Mouse (Mus musculus) left cerebral cortex, adult 8-10 months (tissue): ENCODE data around the gene A830005F24Rik. TPM values are rescaled to one million over a fixed set of nuclear protein-coding genes. Genes with fewer than 3 reads are reported as not detected.
A peak's percentile ranks its signal among the peaks of the same experiment; 100 is the strongest.
"Not testable (repeated sequence)": the region's sequence is repeated elsewhere in the genome, so short reads cannot be mapped to it uniquely, and the experiment has no call there.

Experiments
- DNase-seq, 2 experiments: peaks; one replicate each; pipeline ENCODE4 v3.0.0; 2022; ENCODE audit warnings: low spot score in 2 of 2
- total RNA-seq, 4 experiments: library from RNA; stranded (reverse); gene quantifications; 2 replicates each; pipeline ENCODE4 v1.2.4; 2022

A830005F24Rik gene
- 1 to 10 TPM; 1.6 to 2.5 (median 1.9) TPM for total RNA-seq

GRCm38 (mm10) chr13:48513003-48513929 is at the start of gene A830005F24Rik, which contains the start of gene Zfp169:
Gene A830005F24Rik (plus strand): TSS chr13:48513570.
Gene Zfp169 (minus strand): TSS chr13:48513451.
- DNase-seq: peak; percentile 68 to 91

DNA sequence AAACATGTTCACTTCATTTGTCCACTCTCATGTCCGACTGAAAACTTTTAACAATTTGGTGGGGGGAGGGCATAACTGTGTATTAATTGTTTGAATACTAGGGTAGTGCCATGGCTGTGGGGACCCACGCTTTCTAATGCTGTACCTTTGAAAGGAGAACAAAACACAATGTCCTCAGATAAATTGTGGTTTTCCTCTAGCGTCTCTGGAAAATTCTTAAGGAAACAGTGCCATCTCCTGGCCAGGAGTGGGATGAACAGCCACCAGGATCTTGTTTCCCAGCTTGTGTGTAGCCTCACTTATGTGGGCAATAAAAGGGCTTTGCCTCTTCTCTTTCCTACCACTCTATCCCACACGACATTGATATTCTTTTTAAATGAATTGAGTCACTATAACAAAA is 49.2 kb upstream of the A830005F24Rik start:
- peak; percentile 21 to 77 for DNase-seq

- no peak for DNase-seq
These were observed 47.2 kb upstream of the A830005F24Rik start for GRCm38 (mm10) chr13:48466186-48466585.

GRCm38 (mm10) chr13:48468656-48469180 is 44.7 kb upstream of the A830005F24Rik start:
- no peak for DNase-seq

DNA sequence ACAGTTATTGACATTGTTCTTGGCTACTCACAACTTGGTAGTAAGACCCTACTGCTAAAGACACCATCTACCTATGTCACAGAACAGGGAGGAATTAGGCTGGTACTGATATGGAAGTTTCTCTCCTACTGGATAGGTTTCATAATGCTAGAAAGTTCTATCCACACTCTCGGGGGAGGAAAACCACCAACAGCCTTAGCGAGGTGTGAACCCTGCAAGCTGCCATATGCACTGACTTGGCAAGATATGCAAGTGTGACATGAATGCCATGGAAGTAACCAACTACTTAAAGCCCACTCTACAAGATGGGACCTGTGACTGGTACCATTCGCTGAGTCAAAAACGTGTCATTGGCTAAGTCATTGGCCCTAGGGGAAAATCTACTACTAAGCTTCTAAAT is 29.8 kb upstream of the A830005F24Rik start:
- DNase-seq: no peak

- no peak for DNase-seq
These were observed 22.8 kb upstream of the A830005F24Rik start for GRCm38 (mm10) chr13:48490396-48491182.

DNA sequence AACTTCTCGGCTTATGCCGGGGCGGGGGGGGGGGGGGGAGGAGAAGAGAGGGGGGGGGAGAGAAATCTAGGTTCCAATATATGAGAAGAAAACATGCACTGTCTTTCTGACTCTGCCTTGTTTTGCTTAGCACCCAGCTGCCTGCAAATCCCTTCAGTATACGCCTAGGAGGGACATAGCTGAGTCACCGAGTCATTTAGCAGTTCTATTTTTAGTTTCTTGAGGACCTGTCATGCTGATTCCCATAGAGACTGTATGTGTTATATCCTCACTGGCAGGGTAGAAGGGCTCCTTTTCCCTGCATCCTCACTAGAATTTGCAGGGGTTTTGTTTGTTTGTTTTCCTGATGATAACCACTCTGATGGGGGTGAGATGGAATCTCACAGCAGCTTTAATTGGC is 20.2 kb upstream of the A830005F24Rik start:
- no peak for DNase-seq

- peak; percentile 61 to 81 for DNase-seq
These were observed 15.6 kb upstream of the A830005F24Rik start for GRCm38 (mm10) chr13:48497693-48498221.

- DNase-seq: no peak
These were observed 14.7 kb upstream of the A830005F24Rik start for GRCm38 (mm10) chr13:48498676-48499075.

DNA sequence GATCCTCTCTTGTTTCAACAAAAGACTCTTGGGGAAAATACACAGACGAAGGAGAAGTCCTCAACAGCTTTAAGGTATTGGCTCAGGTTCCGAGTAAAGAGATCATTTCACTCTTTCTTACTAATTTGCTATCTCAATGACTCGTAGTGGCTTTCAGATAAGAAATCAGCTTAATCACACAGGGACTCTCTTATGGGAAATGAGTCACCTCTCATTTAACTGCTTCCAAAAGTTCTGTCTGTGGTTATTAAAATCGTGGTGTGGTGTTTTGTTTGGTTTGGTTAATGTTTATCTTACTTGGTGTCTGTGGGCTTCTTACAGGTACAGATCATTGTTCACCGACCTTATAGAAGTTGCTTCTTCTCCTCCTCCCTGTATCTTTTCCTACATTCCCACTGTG is 10.9 kb upstream of the A830005F24Rik start:
- no peak for DNase-seq

DNA sequence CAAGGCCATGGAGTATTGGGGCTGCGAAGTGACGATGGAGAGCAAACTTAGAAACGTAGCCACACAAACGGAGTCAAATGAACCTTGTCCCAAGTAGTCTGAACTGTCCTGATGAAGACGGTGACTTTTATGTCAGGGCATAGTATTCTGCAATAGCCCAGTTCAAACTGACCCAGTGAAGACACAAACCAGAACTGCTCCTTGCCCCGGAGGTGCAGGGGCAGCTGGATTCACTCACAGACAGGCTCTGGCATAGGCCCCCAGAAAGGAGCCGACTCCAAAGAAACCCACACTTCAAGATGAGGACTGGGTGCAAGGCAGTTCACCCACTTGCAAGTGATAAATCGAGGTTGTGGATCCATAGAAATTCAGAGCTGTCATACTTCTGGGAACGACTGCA is 4.7 kb upstream of the A830005F24Rik start:
- DNase-seq: no peak

GRCm38 (mm10) chr13:48515861-48516260 is 2.5 kb downstream of the A830005F24Rik start:
- no peak for DNase-seq

DNA sequence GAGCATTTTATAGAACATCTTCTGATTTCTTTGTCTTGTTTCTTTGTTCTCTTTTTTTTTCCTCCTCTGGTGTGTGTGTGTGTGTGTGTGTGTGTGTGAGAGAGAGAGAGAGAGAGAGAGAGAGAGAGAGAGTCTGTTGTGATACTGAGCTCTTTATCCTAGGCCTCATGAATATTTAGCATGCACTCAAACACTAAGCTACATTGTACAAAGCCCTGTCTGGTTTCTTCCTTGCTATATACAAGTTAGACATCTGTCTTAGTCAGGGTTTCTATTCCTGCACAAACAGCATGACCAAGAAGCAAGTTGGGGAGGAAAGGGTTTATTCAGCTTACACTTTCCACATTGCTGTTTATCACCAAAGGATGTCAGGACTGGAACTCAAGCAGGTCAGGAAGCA is 5.8 kb downstream of the A830005F24Rik start:
- not testable (repeated sequence) for DNase-seq

GRCm38 (mm10) chr13:48525745-48526144 is 12.4 kb downstream of the A830005F24Rik start:
- DNase-seq: no peak

DNA sequence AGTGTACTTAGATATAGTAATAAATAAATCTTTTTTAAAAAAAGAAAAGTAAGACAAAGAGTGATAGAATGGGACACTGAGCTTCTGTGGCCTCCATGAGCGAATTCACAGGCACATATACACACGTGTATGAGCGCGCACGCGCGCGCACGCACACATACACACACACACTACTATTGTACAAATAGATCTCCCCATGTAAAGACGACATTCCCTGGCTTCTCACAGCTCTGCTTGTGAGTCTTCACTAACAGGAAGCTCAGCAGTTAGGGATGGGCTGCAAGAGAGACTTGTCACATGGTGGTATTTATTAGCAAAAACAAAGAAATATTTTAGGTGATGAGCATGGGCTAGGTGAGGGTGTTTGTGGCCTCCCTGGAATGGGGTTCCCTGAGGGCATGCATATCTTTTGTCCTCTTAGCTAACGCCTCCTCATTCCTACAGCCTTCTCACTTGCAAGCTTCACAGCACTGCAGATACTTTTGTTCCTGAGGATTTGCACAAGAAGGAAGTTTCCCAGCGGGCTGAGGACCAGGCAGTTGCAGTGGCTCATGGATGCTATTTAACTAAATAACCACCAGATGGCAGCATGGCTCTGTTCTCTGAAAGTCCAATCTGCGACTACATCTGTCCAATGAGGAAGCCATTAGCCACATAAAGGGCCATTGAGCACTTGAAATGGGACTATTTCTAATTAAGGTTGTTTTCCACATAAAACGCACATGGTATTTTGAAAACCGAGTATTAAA is 14.9 kb downstream of the A830005F24Rik start:
- DNase-seq: peak in 1 of 2 experiments; percentile 44

DNA sequence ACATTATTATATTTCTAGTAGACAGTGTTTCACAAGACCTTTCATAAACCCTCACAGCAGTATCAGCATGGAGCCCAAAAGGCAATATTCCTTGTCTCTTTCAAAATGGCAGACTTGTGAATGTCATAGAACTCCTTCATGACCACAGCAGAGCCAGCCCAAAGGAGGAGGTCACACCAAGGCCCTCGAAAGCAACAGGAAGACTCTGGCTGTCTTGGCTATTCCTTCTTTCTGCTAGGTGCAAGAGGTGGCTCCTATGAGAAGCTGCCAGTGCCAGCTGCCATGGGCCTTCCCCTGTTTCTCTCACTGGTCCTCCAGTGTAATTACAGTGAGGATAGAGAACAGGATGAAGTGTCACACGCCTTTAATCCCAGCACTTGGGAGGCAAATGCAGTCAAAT is 15.7 kb downstream of the A830005F24Rik start:
- no peak for DNase-seq

GRCm38 (mm10) chr13:48530685-48531084 is 17.3 kb downstream of the A830005F24Rik start:
- DNase-seq: no peak

DNA sequence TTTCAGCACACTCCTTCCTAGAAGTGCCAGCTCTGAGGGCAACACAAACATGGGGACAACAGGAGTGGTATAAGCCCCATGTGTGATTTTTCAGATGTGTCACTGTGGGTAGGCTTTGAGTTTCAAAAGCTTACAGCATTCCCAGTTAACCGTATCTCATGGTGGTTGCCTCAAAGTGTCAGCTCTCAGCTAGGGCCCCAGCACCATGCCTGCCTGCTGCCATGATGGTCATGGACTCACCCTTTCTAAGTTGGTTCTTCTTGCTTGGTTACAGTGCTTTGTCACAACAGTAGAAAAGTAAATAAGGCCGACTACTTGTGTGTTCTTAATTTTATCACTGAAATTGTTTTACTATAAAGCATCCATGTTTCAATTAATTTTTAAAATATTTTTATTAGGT is 18.1 kb downstream of the A830005F24Rik start:
- no peak for DNase-seq

DNA sequence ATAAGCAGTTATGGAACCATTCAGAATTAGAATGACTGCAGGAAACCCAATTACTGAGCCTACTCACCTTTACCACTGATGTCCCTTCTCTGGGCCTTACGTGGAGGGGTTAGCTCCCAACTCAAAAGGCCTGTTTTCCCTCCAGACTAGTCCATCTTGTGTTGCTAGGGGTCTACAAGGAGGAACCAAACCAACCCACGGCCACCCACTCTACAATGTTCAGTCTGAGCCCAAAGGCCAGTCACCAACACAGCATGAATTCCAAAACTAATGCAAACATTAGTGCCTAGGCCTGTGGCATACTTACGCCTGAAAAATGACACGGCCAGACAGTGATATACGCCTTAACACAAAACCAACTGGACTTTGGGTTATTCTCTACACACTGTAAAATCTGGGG is 20.1 kb downstream of the A830005F24Rik start:
- DNase-seq: no peak

- no peak for DNase-seq
These were observed 27.1 kb downstream of the A830005F24Rik start for GRCm38 (mm10) chr13:48540488-48540887.

- no peak for DNase-seq
These were observed 31.0 kb downstream of the A830005F24Rik start for GRCm38 (mm10) chr13:48544391-48544790.
